Mouse (Mus musculus) erythroblast, embryonic 14.5 days (primary cell): ENCODE data around the gene Selenom. TPM values are rescaled to one million over a fixed set of nuclear protein-coding genes. Genes with fewer than 3 reads are reported as not detected.

Source experiments
- H3K27me3 ChIP-seq: 2 replicates; pipeline ENCODE4 v1.6.1; 2012; ENCODE audit warnings: inconsistent platforms; ENCODE audit not compliant: control insufficient read depth
- H3K36me3 ChIP-seq: 2 replicates; pipeline ENCODE4 v1.6.1; 2012; ENCODE audit warnings: mild to moderate bottlenecking, inconsistent platforms; ENCODE audit not compliant: control insufficient read depth
- H3K4me1 ChIP-seq: 2 replicates; pipeline ENCODE4 v1.6.1; 2012; ENCODE audit warnings: inconsistent platforms; ENCODE audit not compliant: control insufficient read depth
- H3K4me3 ChIP-seq: replicated peaks from 2 replicates; pipeline ENCODE3; 2012; ENCODE audit warnings: moderate library complexity, mild to moderate bottlenecking, inconsistent platforms
- H3K9me3 ChIP-seq: 2 replicates; pipeline ENCODE4 v1.6.1; 2012; ENCODE audit warnings: low read length, inconsistent platforms, mixed read lengths; ENCODE audit not compliant: control insufficient read depth
- GATA1 ChIP-seq: IDR thresholded peaks from 2 replicates; pipeline ENCODE4 v1.6.1; 2012; ENCODE audit warnings: low read length, inconsistent platforms, mixed read lengths
- TAL1 ChIP-seq: IDR thresholded peaks from 3 replicates; pipeline ENCODE4 v1.6.1; 2012; ENCODE audit warnings: low read length, inconsistent platforms, mixed read lengths
- polyA plus RNA-seq: library from polyadenylated mRNA; stranded (reverse); fragments of >175 nt; gene quantifications from 2 replicates; pipeline ENCODE4 v1.2.3, GENCODE M21; 2012

Gene Selenom
- polyA plus RNA-seq, 1 experiment = 0.37 TPM

DNA sequence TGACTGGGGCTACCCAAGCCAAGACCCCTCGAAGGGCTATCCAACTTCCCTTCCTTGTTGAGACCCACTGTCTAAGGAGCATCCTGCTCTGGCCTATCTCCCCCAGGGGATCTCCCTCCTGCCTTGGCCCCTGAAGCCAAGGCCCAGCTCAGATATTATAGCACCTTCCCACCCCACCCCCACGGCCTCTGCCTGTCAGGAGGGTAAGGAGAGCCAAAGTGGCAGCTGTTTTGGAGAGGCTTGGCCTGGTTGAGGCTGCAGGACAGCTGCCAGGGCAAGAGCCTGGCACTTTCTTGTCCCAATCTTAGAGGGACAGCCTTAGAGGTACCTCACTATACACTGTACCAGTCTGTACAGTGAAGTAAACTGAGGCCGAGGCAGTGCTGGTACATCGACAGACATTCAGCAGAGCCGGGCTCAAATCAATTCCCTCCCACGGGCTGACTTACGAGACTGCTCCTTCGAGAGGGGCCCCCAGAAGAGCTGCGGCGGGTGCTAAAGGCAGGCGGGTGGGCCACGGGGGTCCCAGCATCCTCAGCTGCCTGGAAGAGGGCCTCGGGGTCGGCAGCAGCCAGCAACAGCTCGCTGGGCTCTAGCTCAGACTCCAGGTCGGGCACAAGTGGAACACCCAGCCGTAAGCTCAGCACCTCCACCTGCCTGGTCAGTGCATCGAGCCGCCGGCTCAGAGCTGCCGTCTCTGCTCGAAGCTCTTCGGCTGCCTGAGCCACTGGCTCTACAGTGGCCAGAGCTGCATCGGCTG lies 12.7 kb downstream of the Selenom start:
- H3K27me3 ChIP-seq = no peaks in the 10 kb centered on the region
- no peaks in the 10 kb centered on the region for H3K4me1 ChIP-seq
- H3K36me3 ChIP-seq = peaks cover 39% of the 10 kb centered on the region; the same call in 1 of the 2 replicates
- no peak overlapping the region for H3K4me3 ChIP-seq
- H3K9me3 ChIP-seq = no peaks in the 10 kb centered on the region
- TF ChIP-seq GATA1 = no peak
- no peak for TF ChIP-seq TAL1

GRCm38 (mm10) chr11:3527766-3528165 lies 13.3 kb downstream of the Selenom start:
- H3K27me3 ChIP-seq = no peaks in the 10 kb centered on the region
- TF ChIP-seq TAL1 (no peak), GATA1 (no peak)
- peaks cover 41% of the 10 kb centered on the region; the same call in 1 of the 2 replicates for H3K36me3 ChIP-seq

DNA sequence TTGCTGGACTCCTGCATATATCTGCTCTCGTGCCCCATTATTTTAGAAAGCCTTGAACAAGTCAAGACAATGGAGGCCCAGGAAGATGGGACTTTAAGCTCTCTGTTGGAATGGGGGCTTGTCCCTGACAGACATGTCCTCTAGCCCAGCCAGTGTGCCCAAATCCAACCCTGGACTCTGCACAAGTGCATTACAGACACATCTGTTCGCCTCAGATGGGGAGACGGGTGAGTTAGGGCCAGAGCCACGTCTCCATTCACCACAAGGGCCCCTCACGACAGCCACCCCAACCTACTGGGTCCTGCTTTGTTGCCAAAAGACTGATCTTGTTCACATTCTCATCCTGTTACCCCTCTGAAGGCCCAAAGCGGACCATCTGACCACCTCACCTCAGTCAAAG lies 13.7 kb downstream of the Selenom start:
- no peaks in the 10 kb centered on the region for H3K9me3 ChIP-seq
- no peak for TF ChIP-seq TAL1
- no peak for TF ChIP-seq GATA1
- H3K4me1 ChIP-seq = no peaks in the 10 kb centered on the region
- H3K27me3 ChIP-seq = no peaks in the 10 kb centered on the region
- H3K36me3 ChIP-seq = peaks cover 45% of the 10 kb centered on the region; the same call in 1 of the 2 replicates
- no peak overlapping the region for H3K4me3 ChIP-seq

More at GRCm38 (mm10) chr11:3527766-3528165, 13.3 kb downstream of the Selenom start:
- no peak overlapping the region for H3K4me3 ChIP-seq
- H3K9me3 ChIP-seq = no peaks in the 10 kb centered on the region
- H3K4me1 ChIP-seq = no peaks in the 10 kb centered on the region

GRCm38 (mm10) chr11:3529476-3530252 lies 15.2 kb downstream of the Selenom start:
- Histone ChIP-seq H3K9me3 (no peaks in the 10 kb centered on the region), H3K36me3 (peaks cover 41% of the 10 kb centered on the region; the same call in 1 of the 2 replicates), H3K27me3 (no peaks in the 10 kb centered on the region), H3K4me3 (no peak overlapping the region), H3K4me1 (no peaks in the 10 kb centered on the region)
- TF ChIP-seq TAL1 (no peak), GATA1 (no peak)

DNA sequence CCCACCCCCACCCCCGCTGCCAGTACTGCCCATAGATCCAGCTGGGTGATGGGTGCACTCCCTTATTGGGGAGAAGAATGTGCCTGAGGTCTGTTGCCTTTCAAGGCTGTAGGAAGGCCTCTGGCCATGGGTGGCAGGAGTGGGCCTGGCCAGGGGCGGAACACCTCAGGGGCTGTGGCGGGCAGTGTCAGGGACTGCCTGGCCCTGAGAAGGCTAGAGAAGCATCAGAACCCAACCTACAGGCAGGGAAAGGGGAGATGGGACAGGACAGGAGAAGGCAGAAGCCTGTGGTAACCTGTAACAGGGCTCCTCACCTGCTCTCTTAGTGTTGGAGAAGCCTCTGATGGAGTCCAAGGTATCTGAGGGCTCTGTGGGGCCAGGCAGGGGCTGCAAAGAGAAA lies 16.2 kb downstream of the Selenom start:
- Histone ChIP-seq H3K27me3 (no peaks in the 10 kb centered on the region), H3K4me3 (no peak overlapping the region), H3K36me3 (peaks cover 36% of the 10 kb centered on the region; the same call in 1 of the 2 replicates), H3K4me1 (peaks cover 10% of the 10 kb centered on the region), H3K9me3 (no peaks in the 10 kb centered on the region)
- TF ChIP-seq GATA1 = no peak
- no peak for TF ChIP-seq TAL1

- Histone ChIP-seq H3K4me1 (peaks cover 14% of the 10 kb centered on the region), H3K36me3 (peaks cover 31% of the 10 kb centered on the region; the same call in 1 of the 2 replicates), H3K4me3 (no peak overlapping the region), H3K9me3 (no peaks in the 10 kb centered on the region), H3K27me3 (no peaks in the 10 kb centered on the region)
- TF ChIP-seq GATA1 = no peak
- no peak for TF ChIP-seq TAL1
These were observed 17.1 kb downstream of the Selenom start for GRCm38 (mm10) chr11:3531634-3532033.

GRCm38 (mm10) chr11:3532101-3532931 lies 17.8 kb downstream of the Selenom start:
- no peaks in the 10 kb centered on the region for H3K27me3 ChIP-seq
- peaks cover 14% of the 10 kb centered on the region for H3K4me1 ChIP-seq
- peaks cover 31% of the 10 kb centered on the region; the same call in 1 of the 2 replicates for H3K36me3 ChIP-seq
- no peak overlapping the region for H3K4me3 ChIP-seq
- TF ChIP-seq GATA1 = no peak
- TF ChIP-seq TAL1 = no peak
- H3K9me3 ChIP-seq = no peaks in the 10 kb centered on the region

DNA sequence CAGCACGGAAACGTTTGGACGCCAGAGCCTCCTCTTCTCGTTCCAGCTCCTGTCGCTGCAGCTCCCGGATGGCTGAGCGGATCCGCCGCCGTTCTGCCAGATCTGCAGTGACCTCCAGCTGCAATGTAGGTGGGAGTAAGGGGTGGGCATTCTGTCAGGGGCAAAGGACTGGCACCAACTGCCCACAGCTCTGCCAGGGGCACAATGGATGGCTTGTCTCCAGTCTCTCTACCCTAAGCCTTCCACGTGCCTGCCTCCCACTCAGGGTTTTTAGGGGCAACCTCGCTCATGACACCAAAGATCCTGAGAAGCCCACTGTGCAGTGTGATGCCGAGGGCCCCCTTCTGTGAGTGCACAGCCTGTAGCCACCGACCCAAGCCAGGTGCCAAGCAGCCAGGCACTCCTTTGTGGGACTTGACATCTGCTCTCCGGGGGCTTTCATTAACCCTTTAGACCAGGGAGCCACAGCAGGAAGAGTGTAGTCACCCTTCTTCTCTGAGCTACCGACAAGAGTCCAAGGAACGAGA lies 19.0 kb downstream of the Selenom start:
- Histone ChIP-seq H3K4me1 (peaks cover 23% of the 10 kb centered on the region), H3K4me3 (no peak overlapping the region), H3K27me3 (no peaks in the 10 kb centered on the region; the same call in 1 of the 2 replicates), H3K9me3 (no peaks in the 10 kb centered on the region), H3K36me3 (peaks cover 26% of the 10 kb centered on the region; the same call in 1 of the 2 replicates)
- no peak for TF ChIP-seq TAL1
- TF ChIP-seq GATA1 = no peak
